Mouse (Mus musculus) neural tube, embryonic 11.5 days (tissue): Measurements from ENCODE around the gene Gadd45g. TPM values are rescaled to one million over a fixed set of nuclear protein-coding genes. Genes with fewer than 3 reads are reported as not detected.

ENCODE experiments used
- polyA plus RNA-seq: library from polyadenylated mRNA; unstranded; fragments of >200 nt; fragmentation: Nextera tagmentation; extraction: Ambion mirVana; gene quantifications from 2 replicates; pipeline ENCODE4 v1.2.1, GENCODE M21; 2014

Gadd45g gene
- polyA plus RNA-seq, 1 experiment from 2014 or later = 170 TPM

Other genes starting within 250 kb of the Gadd45g start
- 315 and 323 TPM in 2 replicates for gene Cks2, start 201.4 kb upstream of the Gadd45g start, polyA plus RNA-seq
- 29.2 and 29.8 TPM in 2 replicates for gene Secisbp2, start 195.0 kb upstream of the Gadd45g start, polyA plus RNA-seq
- gene Sema4d, start 52.9 kb upstream of the Gadd45g start, polyA plus RNA-seq = 6.7 and 7.4 TPM in 2 replicates